In genomic region chr13:93514000-93514795, GRCm38 (mm10) we compare ENCODE assay signal across 36 mouse cellular contexts.
"Had no signal": no experiment of that assay in that cellular context is flagged by ENCODE, and none has a peak within 500 bp of the region (broad histone marks: within the 10 kb centered on the region; RNA-seq: fewer than 3 reads in every experiment).

No protein-coding gene starts in this region.

- H3K27ac ChIP-seq: heart, embryonic 10.5 days; heart, embryonic 13.5 days; heart, embryonic 15.5 days; hindbrain, embryonic 10.5 days; hindbrain, embryonic 12.5 days; hindbrain, embryonic 13.5 days; hindbrain, embryonic 14.5 days; hindbrain, embryonic 15.5 days; hindbrain, postnatal 0 days; intestine, embryonic 15.5 days; kidney, embryonic 15.5 days; kidney, postnatal 0 days; layer of hippocampus, adult 2 months; left cerebral cortex, adult 2 months had no signal

- H3K9ac ChIP-seq: heart, embryonic 12.5 days; heart, embryonic 13.5 days; heart, embryonic 15.5 days; hindbrain, embryonic 12.5 days; hindbrain, embryonic 13.5 days; hindbrain, embryonic 14.5 days; hindbrain, embryonic 15.5 days; intestine, embryonic 15.5 days; kidney, embryonic 15.5 days had no signal

- DNase-seq: heart, postnatal 10 days; heart, postnatal 14 days; heart, postnatal 36 days; heart, postnatal 4 days; kidney, adult 11 months; kidney, adult 18-20 months; kidney, adult 2 months; kidney, adult 8-10 months; kidney, adult 9 months; kidney, postnatal 10 days; kidney, postnatal 14 days; kidney, postnatal 25 days; kidney, postnatal 36 days; kidney, postnatal 4 days; layer of hippocampus, adult 9-11 months; layer of hippocampus, postnatal 36 days had no signal

- H3K4me2 ChIP-seq: heart, embryonic 11.5 days; heart, embryonic 12.5 days; heart, embryonic 13.5 days; heart, embryonic 15.5 days; hindbrain, embryonic 12.5 days; hindbrain, embryonic 13.5 days; hindbrain, embryonic 14.5 days; hindbrain, embryonic 15.5 days; intestine, embryonic 15.5 days; kidney, embryonic 15.5 days had no signal

- H3K4me1 ChIP-seq: hindbrain, embryonic 12.5 days; intestine, embryonic 15.5 days had no signal

- H3K36me3 ChIP-seq: heart, embryonic 10.5 days; heart, embryonic 12.5 days; heart, embryonic 13.5 days; heart, embryonic 15.5 days; hindbrain, embryonic 10.5 days; hindbrain, embryonic 12.5 days; hindbrain, embryonic 13.5 days; hindbrain, embryonic 15.5 days; intestine, embryonic 15.5 days; kidney, embryonic 15.5 days had no signal

- H3K9me3 ChIP-seq: heart, embryonic 10.5 days; heart, embryonic 12.5 days; heart, embryonic 13.5 days; heart, embryonic 15.5 days; hindbrain, embryonic 10.5 days; hindbrain, embryonic 12.5 days; hindbrain, embryonic 13.5 days; hindbrain, embryonic 15.5 days; intestine, embryonic 15.5 days; kidney, embryonic 15.5 days had no signal

- H3K27me3 ChIP-seq: heart, embryonic 12.5 days; heart, embryonic 13.5 days; heart, embryonic 15.5 days; hindbrain, embryonic 12.5 days; hindbrain, embryonic 13.5 days; intestine, embryonic 15.5 days; kidney, embryonic 15.5 days had no signal

- H3K4me3 ChIP-seq: heart, embryonic 10.5 days; heart, embryonic 12.5 days; heart, embryonic 13.5 days; heart, embryonic 15.5 days; hindbrain, embryonic 10.5 days; hindbrain, embryonic 12.5 days; hindbrain, embryonic 13.5 days; hindbrain, embryonic 15.5 days; intestine, embryonic 15.5 days; kidney, embryonic 15.5 days; layer of hippocampus, adult 2 months; left cerebral cortex, adult 2 months had no signal

- ATAC-seq: hindbrain, embryonic 16.5 days; hindbrain, postnatal 0 days; inflammation-experienced regulatory T-cells, adult 6 months; intestine, embryonic 15.5 days; intestine, embryonic 16.5 days; intestine, postnatal 0 days had no signal
